Mouse (Mus musculus) liver (tissue): ENCODE measurements at regions not wholly inside any gene's neighbourhood (a gene's known extent, or its start where the extent isn't known, plus 50 kb on each side); places are given as distances from the start of the nearest gene placed in this dataset.

Experiments used
- DNase-seq: peaks from one replicate; pipeline ENCODE4 v3.0.0-alpha.2; 2020; ENCODE audit warnings: mixed read lengths

DNA sequence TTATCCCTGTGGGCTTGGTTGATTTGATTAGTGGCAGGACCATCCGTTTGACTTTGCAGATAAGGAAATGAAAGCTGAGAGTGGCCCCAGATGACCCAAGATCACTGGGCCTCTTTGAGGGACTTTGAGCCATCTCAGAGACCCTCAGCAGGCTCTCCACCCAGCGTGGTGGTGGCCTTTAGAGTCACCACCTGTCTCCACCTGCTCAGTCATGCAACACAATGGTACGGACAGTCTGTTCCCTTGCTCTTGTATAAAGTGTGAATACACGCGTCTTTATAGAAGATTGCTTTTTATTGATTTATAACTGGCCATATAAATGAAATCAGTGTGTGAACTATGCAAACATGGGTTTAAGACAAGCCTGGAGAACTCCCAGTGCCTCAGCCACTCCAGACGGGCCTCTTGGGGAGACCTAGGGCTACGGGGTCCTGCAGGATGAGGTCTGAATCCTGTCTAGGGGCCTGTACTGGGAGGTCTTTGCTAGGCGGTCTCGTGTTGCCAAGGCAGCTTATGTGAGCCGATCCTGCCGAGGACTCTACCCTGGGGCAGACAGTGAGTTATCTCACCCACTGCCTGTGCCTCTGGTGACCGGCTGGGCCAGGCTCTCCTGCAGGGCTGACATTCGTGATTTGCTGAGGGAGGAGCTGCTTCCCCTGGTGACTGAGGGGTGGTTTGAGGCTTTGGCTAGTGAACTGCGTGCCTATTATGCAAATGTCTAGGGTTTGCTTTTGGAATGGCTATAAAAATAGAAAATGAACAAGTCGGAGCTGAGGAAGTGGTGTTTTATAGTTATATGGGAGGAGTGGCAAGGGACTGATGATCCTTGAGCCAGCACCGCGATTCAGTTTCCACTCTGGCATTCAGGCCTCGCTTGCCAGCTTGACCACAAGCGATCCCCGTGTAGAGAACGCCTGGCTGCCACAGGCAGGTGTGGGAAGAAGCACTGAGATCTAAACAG is 176.5 kb downstream of the Fam43a start:
- DNase-seq: no peak

DNA sequence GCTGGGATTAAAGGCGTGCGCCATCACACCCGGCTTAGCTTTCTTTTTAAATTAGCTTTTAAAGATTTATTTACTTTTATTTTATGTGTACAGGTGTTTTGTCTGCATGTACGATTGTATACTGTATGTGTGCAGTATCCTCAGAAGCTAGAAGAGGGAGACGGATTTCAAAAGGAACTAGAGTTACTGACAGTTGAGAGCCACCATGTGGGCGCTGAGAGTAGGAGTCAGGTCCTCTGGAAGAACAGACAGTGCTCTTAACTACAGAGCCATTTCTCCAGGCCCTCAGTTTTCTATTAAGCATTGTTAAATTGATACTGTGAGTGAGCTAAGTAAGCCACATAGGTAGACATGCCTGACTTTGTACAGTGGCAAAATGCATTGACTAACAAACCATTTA is 177.9 kb downstream of the Fam43a start:
- DNase-seq: no peak

DNA sequence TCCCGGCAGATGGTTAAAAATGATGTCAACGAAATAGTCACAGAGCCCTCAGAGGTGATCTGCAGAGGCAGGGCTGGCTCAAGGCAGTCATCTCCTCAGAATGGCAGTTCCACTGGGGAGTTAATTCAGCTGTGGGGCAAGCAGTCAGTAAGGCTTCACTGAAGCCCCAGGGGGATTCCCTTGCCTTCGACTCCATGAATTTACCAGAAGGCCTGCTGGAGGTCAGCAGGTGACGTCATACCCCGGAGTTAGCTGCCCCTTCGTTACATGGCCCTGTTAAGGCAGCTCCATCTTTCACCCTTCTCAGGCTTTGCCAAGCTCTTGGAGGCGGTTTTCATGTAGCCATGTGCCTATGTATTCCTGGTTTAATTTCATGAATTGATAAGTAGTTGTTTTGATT is 178.6 kb downstream of the Fam43a start:
- DNase-seq: no peak

DNA sequence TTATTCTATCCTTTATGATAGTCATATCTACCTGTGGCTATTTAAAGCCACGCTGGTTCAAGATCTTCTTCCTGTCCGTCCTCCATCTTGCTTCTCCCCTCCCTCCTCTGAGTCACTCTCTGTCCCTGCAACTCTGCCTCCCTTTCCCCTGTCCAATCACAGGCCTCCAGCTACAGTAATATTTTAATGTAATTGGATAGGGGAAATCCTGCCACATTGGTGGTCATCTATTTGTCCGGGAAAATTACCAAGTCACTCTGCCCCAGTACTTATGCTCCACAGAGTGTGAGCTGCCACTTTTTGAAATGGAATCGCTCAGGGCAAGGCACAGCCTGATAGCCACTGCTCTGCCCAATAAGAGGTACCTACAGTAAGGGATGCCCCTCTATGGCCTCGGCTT is 179.4 kb downstream of the Fam43a start:
- DNase-seq: no peak

DNA sequence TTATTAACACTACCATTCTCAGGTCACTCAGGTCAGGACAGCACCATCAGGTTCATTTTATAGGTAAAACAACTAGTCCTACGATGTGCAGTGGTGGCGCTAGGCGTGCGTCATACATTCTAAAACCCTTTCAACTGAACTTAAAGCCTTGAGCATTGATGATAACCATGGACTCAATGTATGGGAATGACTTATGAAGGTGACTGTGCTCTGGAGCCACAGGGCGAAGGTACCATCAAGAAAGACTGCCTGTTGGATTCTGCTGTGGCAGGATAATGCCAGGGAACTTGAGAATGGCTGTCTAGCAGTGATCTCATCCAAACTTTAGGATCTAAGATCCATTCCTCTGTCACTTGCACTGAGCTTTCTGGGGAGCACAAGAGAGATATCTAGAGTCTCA is 184.7 kb downstream of the Fam43a start:
- no peak for DNase-seq

DNA sequence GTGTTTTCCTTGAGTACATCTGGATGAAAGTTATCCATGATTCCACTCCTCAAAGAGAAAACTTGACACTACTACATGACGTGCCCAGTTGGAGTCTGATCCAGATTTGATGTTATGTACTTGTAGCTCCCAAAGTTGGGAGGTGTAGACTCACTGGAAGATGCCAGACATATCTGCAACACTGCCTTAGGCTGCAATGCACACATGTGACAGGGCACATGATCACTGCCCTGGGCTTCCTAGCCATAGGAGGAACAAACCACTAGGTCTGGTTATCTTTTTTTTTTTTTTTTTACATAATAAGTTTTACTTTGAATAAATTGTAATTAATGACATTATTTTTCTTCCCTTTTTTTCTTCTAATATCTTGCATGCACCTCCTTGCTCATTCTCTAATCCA is 185.4 kb downstream of the Fam43a start:
- no peak for DNase-seq

DNA sequence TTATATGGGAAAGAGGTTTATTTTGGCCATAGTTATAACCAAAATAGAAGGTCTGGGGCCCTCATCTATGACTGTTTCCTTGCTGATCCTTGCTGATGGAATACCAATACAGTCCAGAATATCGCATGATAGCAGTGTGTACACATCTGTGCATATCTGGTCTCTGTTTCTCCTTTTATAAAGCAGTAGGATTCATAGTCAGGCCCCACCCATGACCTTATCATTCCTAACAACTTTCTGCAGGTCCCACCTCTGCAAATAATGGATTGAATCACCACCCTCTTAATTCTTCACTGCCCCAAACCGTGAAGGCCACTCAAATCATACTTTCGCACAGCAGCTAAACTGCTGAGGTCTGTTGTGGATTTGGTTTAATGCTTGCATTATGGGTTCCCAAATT is 186.5 kb downstream of the Fam43a start:
- DNase-seq: no peak

DNA sequence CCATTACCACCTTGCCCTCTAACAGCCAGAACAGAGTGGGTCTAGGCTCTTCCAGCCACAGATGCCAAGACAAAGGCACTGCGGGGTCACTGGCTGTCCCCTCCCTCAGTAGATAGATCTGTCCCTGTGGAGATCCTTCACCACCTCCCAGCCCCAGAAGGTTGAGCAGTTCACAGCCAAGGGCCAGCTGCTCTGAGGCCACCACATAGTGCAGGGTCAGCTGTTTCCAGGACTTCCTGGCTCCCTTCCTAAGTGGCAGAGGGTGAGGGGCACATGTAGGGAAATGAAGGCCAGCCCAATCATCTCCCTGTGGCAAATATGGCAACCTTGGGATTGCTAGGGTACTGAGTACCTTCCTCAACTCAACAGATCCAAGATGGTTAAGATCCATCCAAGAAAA is 187.8 kb downstream of the Fam43a start:
- no peak for DNase-seq

DNA sequence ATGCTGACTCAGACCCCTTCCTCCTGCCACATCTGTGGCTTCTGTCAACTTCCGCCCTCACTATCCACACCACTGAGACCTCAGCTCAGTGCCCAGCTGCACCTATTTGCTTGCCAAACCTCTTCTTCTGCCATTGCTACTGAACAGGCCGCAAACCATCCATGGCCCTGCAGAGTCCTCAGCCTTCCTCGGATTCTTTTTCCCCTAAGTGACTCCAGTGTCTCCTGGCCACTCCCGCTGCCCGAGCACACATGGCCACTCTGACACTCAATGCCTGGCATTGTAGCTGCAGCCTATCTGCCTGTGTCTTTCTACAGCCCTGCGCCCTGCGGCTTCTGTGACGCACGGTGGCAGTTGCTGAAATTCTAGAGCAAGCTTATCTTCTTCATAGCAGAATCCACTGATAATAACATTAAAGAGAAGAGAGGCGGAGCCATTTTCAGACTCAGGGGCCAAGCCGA is 188.8 kb downstream of the Fam43a start:
- peak; percentile 71 for DNase-seq

DNA sequence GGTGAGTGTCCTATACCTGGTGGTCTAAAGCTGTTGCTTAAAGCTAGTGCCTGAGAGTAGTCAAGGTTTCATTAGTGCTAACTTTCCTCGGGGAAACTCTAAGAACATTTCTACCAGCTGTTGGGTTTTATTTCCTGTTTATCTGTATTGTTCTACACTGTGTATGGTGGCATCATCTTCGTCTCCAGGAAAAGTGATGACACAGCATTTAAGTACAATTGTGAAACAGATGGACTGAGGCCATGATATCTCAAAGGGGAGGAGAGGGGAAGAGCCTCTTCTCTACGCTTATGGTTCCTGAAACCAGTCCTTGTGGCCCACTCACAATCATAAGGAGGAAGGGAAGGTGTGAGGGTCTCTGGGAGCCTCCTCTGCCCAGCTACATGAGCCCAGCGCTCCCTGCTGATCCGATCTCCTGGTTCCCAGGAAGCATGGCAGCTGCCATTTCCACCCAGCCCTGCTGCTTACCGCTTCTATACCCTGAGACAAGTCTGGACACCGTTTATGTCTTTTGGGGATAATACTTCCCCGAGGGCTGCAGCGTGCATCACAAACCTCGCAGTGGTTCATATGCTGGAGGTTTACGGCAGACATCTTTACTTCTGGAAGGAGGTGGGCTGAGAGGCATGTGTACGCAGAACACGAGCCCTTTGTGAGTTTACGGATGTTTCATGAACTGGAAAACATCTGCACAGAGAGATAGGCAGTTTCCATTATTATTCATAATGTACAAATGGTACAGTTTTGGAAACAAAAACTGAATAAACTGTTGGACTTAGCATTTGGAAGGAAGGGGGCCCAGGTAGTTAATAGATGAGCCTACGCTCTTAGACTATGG is 189.6 kb downstream of the Fam43a start:
- no peak for DNase-seq

DNA sequence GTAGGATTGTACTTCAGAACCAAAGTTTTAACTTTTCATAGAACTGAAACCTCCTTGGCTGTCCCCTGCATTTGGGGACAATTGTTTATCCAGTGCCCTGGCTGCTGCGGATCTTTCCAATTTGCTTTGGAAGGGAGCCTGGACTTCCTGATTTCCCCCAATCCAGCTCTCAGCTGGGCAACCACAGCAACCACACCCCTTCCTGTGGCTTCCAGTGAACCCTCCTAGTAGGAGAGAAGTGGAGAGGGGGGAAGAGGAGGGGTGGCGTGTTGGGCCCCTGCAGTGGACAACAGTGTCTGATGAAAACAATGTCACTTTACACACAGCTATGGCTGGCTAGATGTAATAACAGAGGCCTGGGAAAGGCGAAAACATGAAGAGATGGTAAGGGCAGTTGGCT is 190.5 kb downstream of the Fam43a start:
- DNase-seq: peak; percentile 48

DNA sequence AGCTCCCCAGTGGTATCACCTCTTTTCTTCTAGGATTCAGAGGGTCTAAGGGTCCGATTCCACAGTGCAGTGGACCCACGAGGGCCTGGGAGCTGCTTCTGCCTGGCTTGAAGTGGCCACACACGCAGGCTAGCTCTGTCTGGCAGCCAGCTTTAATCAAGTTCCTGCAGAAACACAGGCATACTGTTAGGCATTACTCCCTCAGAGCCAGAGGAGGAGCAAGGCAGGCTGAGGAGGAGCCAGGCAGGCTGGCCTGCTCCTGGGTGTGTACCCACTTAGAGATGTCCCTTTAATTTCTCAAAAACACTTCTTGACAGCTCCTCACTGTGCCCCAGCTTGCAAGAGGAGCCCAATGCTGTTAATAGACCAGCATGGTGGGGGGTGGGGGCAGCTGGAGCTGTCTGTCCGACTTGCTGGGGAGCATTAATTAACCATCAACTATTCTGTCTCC is 191.1 kb downstream of the Fam43a start:
- DNase-seq: peak; percentile 44

DNA sequence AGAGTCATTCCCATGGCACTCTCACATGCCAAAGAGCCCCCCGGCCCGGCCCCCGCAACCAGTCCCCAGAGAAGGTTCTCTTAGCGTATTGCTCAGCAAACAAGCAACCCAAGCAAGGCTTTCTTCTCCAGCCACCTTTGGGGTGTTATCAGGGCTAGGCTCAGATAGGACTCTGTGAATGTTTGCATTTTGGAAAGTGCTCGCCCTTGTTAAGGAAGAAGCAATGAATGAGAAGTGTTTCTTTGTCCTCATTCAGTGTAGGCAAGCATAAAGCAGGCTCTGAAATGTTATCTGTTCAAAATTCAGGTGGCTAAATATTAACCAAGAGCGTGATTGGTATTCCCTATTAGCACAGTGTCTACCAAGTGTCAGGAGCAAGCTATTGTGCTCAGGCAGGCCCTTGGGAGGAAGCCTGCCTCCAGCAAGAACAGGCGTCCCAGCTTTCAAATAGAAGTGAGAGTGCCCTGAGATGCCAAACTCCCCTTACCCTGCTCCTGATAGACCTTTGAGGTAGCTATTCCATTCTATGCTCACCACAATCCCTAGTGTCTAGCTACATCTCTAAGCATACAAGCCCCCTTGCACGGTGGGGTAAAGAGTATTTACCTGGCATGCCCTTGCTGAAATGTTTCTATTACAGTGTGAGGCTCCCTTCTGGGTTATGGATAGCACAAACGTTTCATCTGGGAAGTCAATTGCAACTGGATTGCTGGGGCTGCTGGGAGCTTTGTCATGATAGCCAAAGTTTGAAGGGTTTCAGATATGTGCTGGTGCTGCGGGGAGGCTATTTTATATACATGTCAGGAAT is 191.7 kb downstream of the Fam43a start:
- no peak for DNase-seq

DNA sequence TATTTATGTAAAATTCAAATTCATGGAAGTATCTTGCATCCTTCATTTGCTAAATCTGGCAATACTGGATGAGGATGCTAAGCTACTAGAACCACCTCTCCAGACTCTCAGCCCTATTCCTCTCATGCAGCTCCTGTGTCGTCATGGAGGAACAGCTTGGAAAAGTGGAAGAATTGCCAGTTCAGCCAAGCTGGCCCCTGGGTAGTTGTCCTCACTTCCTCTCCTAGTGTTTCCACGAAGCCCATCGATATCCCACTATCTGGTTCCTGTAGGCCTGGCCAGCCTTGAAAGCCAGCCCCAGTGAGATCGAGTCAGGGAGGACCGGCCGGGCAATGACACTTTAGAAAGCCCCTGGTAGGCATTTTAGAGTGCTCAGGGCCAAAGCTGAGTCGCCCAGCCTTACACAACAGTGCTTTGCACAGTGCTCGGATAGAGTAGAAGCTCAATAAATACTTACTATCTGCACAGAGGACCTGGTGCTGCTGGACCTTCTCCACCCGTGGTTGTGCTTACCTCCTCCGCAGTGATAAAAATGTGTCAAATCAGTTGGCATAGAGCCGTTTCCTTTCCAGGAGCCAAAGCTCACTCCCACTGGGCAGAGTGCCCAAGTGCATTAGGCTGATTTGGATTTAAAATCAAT is 193.3 kb downstream of the Fam43a start:
- no peak for DNase-seq

DNA sequence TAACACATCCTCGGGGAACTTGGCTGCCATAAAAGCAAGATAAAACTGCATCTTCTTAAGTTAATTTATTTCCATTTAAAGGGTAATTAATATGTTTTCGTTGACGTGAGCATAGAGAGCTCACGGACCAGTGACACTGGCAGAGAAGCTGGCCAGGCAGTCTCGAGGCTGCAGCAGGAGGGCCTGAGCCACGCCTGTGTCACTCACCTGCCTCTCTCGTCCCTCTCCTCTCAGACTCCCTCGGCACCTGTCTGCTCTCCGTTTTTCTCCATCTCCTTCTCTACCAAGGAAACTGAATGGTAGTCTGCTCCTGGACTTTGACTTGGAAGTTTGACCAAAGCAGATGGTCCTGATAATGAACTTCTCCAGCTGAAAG is 193.8 kb downstream of the Fam43a start:
- DNase-seq: no peak

DNA sequence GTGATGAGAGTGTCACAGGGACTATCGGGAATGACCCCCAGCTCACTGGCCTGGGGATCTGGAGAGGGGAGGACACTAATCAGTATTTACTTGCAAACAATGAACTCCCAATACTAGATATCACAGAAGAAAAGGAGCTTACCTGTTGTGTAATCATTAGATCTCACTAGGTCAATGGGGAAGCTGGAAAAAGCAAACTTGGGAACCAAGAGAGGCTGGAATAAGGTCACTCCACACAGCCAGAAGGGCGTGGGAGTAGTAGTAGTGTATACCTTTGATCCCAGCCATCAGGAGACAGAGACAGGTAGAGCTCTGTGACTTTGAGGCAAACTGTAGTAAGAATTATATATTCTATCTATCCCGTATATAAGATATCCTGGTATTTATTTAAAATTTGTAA is 194.3 kb downstream of the Fam43a start:
- DNase-seq: no peak

DNA sequence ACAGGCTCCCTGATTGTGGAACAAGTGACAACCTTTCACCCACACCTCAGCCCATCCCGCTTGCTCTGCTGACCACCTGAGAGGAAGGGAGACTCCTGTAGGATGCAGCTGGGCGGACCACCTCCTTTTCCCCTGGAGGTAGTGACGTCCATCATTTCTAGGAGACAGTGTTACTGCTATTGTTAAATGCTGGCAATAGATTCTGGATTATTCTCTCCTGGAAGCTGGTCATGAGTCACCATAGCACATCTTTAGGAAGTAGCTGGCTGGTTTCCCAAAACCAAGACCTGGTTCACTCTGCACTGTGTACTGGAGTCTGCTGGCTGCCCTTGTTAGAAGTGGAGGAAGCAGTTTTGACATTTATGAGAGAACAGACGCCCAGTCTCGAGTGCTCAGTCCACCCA is 196.0 kb downstream of the Fam43a start:
- DNase-seq: no peak

DNA sequence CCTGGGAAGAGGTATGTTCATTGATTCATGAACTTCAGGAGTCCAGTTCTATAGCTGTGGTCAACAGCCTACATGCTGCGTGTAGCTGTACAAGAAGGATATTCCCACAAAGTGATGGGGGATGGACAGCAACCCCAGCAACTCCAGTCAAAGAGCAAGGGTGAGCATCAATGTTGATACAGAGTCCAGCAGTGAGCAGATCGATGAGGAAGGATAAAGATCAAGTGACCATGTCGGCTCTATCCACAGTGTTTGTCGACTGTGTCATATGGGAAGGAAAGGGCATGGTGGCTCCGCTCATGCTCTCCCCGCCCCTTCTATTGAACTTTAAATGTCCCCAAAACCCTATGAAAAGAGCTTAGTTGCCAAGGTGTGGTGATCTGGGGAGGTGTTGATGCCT is 196.6 kb downstream of the Fam43a start:
- DNase-seq: no peak

DNA sequence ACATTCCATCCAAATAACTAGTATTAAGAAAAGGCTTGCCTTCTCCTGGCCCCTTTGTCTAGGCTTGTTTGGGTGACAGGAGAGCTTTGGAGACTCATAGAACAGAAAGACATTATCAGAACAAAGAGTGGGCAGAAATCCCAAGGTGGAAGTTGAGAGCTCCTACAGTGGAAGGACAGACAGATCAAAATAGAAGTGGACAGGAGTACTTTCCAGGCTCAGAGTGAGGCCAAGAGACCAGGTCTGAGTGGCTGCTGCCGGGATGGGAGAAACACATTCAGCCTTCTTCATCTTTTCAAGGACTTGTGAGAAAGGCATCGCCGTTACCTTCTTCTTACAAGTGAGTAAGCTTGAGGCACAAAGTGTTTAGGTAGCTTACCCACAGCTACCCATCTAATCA is 197.5 kb downstream of the Fam43a start:
- DNase-seq: no peak

DNA sequence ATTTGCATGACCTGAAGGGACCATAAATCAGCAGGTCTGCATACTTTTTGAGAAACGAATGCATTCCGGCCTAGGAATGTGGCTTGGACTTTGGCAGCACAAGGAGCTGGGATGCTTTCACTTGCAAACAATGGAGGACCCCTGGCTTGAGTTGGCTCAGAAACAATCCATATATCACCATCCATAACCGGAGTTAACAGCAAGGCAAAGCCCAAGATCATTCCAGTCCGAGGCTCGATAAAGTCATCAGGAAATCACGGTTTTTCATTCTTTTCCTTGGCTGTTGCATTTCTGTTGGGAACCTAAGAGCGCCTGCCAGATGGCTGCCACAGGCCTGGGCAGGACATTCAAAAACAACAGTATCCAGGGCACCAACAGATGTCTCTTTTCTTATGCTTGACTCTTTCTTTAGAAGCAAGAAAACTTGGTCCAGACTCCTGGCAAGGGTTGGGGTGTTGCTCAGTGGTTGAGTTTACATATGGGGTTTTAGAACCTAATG is 198.5 kb downstream of the Fam43a start:
- DNase-seq: no peak

DNA sequence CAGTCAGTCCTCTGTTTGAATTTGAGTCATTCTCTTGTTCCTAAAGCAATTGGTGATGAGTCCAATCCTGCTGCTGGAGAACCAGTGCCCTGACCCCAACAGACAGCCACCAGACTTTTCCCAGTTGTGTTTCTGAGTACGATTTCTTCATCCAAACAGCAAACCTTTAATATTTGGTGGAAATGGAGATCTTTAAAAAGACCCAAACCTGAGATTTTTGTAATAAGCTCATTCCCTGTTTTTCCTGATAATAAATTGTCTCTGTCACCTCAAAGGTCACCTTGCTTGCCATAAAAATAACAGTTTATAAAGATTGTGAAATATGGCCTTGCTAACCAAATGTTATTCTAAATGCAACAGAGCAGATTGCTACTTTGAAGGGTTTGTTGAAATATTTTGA is 199.0 kb downstream of the Fam43a start:
- DNase-seq: no peak
